Mouse (Mus musculus) testis, adult 2 months (tissue): ENCODE data around the gene Gpx8.
A peak's percentile ranks its signal among the peaks of the same experiment; 100 is the strongest.

Experiments
- CTCF ChIP-seq: fragments of 200-500 bp; IDR thresholded peaks from 2 replicates; pipeline ENCODE4 v1.5.1; 2012; ENCODE audit warnings: low read depth, mild to moderate bottlenecking, inconsistent platforms, low read length, moderate library complexity; ENCODE audit not compliant: control insufficient read depth, insufficient read depth, insufficient replicate concordance
- POLR2A ChIP-seq: fragments of 200-500 bp; IDR thresholded peaks from 2 replicates; pipeline ENCODE4 v1.6.1; 2012; ENCODE audit warnings: low read depth, mild to moderate bottlenecking, inconsistent platforms, low read length, moderate library complexity; ENCODE audit not compliant: control insufficient read depth

DNA sequence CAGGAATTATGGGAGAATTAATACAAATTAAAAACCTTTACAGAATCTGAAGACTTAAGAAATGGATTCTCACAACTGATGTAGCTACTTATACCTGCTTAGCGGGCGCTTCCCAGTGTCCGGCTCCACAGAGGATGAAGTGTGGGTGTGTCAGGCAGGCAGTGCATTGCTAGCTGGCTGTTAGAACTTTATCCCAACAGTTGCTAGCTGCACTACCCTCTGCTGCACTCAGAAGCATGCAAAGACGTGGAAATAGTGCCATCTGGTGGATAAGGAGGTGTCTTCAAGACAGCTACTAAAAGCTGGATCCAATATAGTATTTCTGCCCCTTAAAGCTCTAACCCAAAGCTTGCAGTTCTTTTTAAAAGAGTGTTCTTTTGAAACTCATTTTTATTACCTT lies 10.4 kb downstream of the Gpx8 start:
- TF ChIP-seq CTCF (peak; percentile 15; the same call in 1 of the 2 replicates), POLR2A (no peak)
